In the genomic region with DNA sequence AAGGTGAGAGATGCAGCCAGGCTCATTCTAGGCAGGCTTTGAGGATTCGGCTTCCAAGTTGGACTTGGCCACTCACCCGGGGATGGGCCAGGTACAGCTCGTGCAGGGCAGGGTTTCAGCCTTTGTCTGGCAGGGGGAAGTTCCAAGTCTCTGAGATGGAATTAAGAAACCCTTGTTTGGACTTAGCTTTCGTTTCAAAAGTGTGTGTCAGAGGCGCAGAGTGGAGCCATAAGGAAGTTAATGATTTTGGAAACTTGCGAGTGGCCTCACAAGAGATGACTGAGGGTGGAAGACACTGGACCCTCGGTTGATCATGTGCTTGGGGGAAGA, we compare ENCODE assay signal across 8 mouse cellular contexts. TPM values are rescaled to one million over a fixed set of nuclear protein-coding genes. Genes with fewer than 3 reads are reported as not detected.
DNase-seq lines count a peak whose midpoint lies in the region; ATAC-seq and TF ChIP-seq lines count a peak whose summit lies in the region.

No protein-coding gene starts in this region.

- H3K4me3 ChIP-seq in layer of hippocampus, adult 2 months, result peak overlapping the region; percentile 82
- H3K4me3 ChIP-seq in embryonic facial prominence, embryonic 13.5 days, result peak overlapping the region; percentile 95
- peak overlapping the region; percentile 99 for H3K4me3 ChIP-seq in limb, embryonic 10.5 days
- peak overlapping the region; percentile 99 for H3K4me3 ChIP-seq in neural tube, embryonic 12.5 days

- peak overlapping the region; percentile 95 for H3K9ac ChIP-seq in embryonic facial prominence, embryonic 13.5 days
- peak overlapping the region; percentile 96 for H3K9ac ChIP-seq in neural tube, embryonic 12.5 days

- no peak for ATAC-seq in embryonic facial prominence, embryonic 13.5 days (ENCODE audit: insufficient number of reproducible peaks, insufficient read depth, low FRiP score, low TSS enrichment, low read depth)
- no peak for ATAC-seq in neural tube, embryonic 12.5 days (ENCODE audit: low FRiP score, low read depth)

- peaks cover 17% of the 10 kb centered on the region for H3K36me3 ChIP-seq in embryonic facial prominence, embryonic 13.5 days
- peaks cover 43% of the 10 kb centered on the region for H3K36me3 ChIP-seq in limb, embryonic 10.5 days
- H3K36me3 ChIP-seq in neural tube, embryonic 12.5 days, result peaks cover 8% of the 10 kb centered on the region; the same call in 1 of the 2 replicates

- no peaks in the 10 kb centered on the region for H3K9me3 ChIP-seq in embryonic facial prominence, embryonic 13.5 days
- H3K9me3 ChIP-seq in limb, embryonic 10.5 days (replicated peaks), result no peaks in the 10 kb centered on the region
- no peaks in the 10 kb centered on the region for H3K9me3 ChIP-seq in neural tube, embryonic 12.5 days

- no peak for DNase-seq in layer of hippocampus, adult 2 months (ENCODE audit: low spot score in 2 of 2)
- DNase-seq in layer of hippocampus, adult 8-10 months (ENCODE audit: low spot score in 2 of 2), result no peak
- no peak for DNase-seq in limb, embryonic 10.5 days (ENCODE audit: low spot score)
- DNase-seq in spleen, postnatal 10 days (ENCODE audit: low spot score in 2 of 2), result no peak
- DNase-seq in spleen, postnatal 36 days (ENCODE audit: low spot score in 2 of 2), result no peak
- no peak for DNase-seq in cerebellum, postnatal 10 days

- H3K27me3 ChIP-seq in embryonic facial prominence, embryonic 13.5 days, result no peaks in the 10 kb centered on the region
- H3K27me3 ChIP-seq in limb, embryonic 10.5 days (ENCODE audit: low read depth, poor library complexity, severe bottlenecking), result no peaks in the 10 kb centered on the region
- H3K27me3 ChIP-seq in neural tube, embryonic 12.5 days (replicated peaks), result no peaks in the 10 kb centered on the region

- 5% methylated on average over 7 of the region's 7 CpGs for WGBS in embryonic facial prominence, embryonic 13.5 days
- WGBS in limb, embryonic 10.5 days, result 20% methylated on average over 7 of the region's 7 CpGs
- WGBS in neural tube, embryonic 12.5 days, result 14% methylated on average over 7 of the region's 7 CpGs

- no peak for TF ChIP-seq CTCF in layer of hippocampus, adult 2 months (conservative IDR thresholded peaks at IDR 0.05)

- H3K4me1 ChIP-seq in embryonic facial prominence, embryonic 13.5 days, result peaks cover 52% of the 10 kb centered on the region
- peaks cover 46% of the 10 kb centered on the region for H3K4me1 ChIP-seq in limb, embryonic 10.5 days
- peaks cover 40% of the 10 kb centered on the region for H3K4me1 ChIP-seq in neural tube, embryonic 12.5 days

- peak overlapping the region; percentile 94 for H3K27ac ChIP-seq in layer of hippocampus, adult 2 months
- peak overlapping the region; percentile 87 for H3K27ac ChIP-seq in embryonic facial prominence, embryonic 13.5 days
- H3K27ac ChIP-seq in limb, embryonic 10.5 days, result peak overlapping the region; percentile 98
- H3K27ac ChIP-seq in neural tube, embryonic 12.5 days, result peak overlapping the region; percentile 20; the same call in 1 of the 2 replicates

- peak overlapping the region; percentile 77 for H3K4me2 ChIP-seq in embryonic facial prominence, embryonic 13.5 days
- H3K4me2 ChIP-seq in neural tube, embryonic 12.5 days (replicated peaks), result peak overlapping the region; percentile 88

RNA-seq across cellular contexts. Expression of gene Bri3, which starts 12.3 kb away (rescaled TPM):
- total RNA-seq in layer of hippocampus, adult 2 months (2021), result 10 to 100 TPM; 64.7 to 65.3 TPM
- total RNA-seq in layer of hippocampus, adult 8-10 months (2022), result 10 to 100 TPM; 55.7 to 78.1 (median 67.5) TPM
- polyA plus RNA-seq in embryonic facial prominence, embryonic 13.5 days (2015; fragmentation: Nextera tagmentation; extraction: Ambion mirVana), result 99.4 and 113 TPM in 2 replicates
- 122 and 125 TPM in 2 replicates for polyA plus RNA-seq in limb, embryonic 10.5 days (2016; fragmentation: Nextera tagmentation; extraction: Ambion mirVana)
- polyA plus RNA-seq in neural tube, embryonic 12.5 days (2016; fragmentation: Nextera tagmentation; extraction: Ambion mirVana), result 147 and 148 TPM in 2 replicates

RNA-seq across cellular contexts. Expression of gene Tecpr1, which starts 33.1 kb away (rescaled TPM):
- 100 to 1,000 TPM; 107 to 115 TPM for total RNA-seq in layer of hippocampus, adult 2 months (2021)
- 100 to 1,000 TPM; 103 to 120 (median 109) TPM for total RNA-seq in layer of hippocampus, adult 8-10 months (2022)
- polyA plus RNA-seq in embryonic facial prominence, embryonic 13.5 days (2015; fragmentation: Nextera tagmentation; extraction: Ambion mirVana), result 23.0 and 26.1 TPM in 2 replicates
- polyA plus RNA-seq in limb, embryonic 10.5 days (2016; fragmentation: Nextera tagmentation; extraction: Ambion mirVana), result 15.1 and 21.0 TPM in 2 replicates
- polyA plus RNA-seq in neural tube, embryonic 12.5 days (2016; fragmentation: Nextera tagmentation; extraction: Ambion mirVana), result 35.5 and 36.4 TPM in 2 replicates

Comparison
In these comparisons a context has a peak if more than half of its experiments do, and no peak if none do; other contexts are left out.
1. H3K27ac ChIP-seq: peak in every context shown above with its lines; median percentile 98 in limb, embryonic 10.5 days; 94 in layer of hippocampus, adult 2 months; 87 in embryonic facial prominence, embryonic 13.5 days; 20 in neural tube, embryonic 12.5 days.